Mouse (Mus musculus): Measurements from ENCODE around the gene Capn10. TPM values are rescaled to one million over a fixed set of nuclear protein-coding genes. Genes with fewer than 3 reads are reported as not detected.

The Capn10 gene
- polyA plus RNA-seq, 1 experiment from 2014 or later, result 43.0 TPM

GRCm38 (mm10) chr1:92912286-92912685 is 21.9 kb upstream of the Capn10 start:
- no peak overlapping the region for H3K4me3 ChIP-seq (ENCODE audit: low read depth, low read length)
- no peaks in the 10 kb centered on the region for H3K9me3 ChIP-seq (ENCODE audit: control insufficient read depth, low read length)
- peaks cover 20% of the 10 kb centered on the region for H3K4me1 ChIP-seq (replicated peaks; ENCODE audit: control insufficient read depth, insufficient read depth, low read length)
- no peaks in the 10 kb centered on the region for H3K27me3 ChIP-seq (ENCODE audit: control insufficient read depth, insufficient read depth, low read length)
- no peak for ATAC-seq (replicated peaks; ENCODE audit: low FRiP score)
- WGBS, result 53% methylated on average over 1 of the region's 1 CpGs
- DNase-seq (ENCODE audit: low spot score), result no peak
- H3K36me3 ChIP-seq (ENCODE audit: control insufficient read depth, insufficient read depth, low read length), result no peaks in the 10 kb centered on the region; the same call in 1 of the 2 replicates
- no peak overlapping the region for H3K9ac ChIP-seq (ENCODE audit: low read length)
- no peak overlapping the region for H3K27ac ChIP-seq (ENCODE audit: low read depth, low read length)
- H3K4me2 ChIP-seq (ENCODE audit: low read depth, low read length, severe bottlenecking), result peak overlapping the region; percentile 88

GRCm38 (mm10) chr1:92914239-92914638 is 19.9 kb upstream of the Capn10 start:
- no peak overlapping the region for H3K27ac ChIP-seq (ENCODE audit: low read depth, low read length)
- H3K4me3 ChIP-seq (ENCODE audit: low read depth, low read length), result no peak overlapping the region
- WGBS, result 85% methylated on average over 4 of the region's 4 CpGs
- H3K4me2 ChIP-seq (ENCODE audit: low read depth, low read length, severe bottlenecking), result no peak overlapping the region
- H3K36me3 ChIP-seq (ENCODE audit: control insufficient read depth, insufficient read depth, low read length), result peaks cover 9% of the 10 kb centered on the region
- H3K27me3 ChIP-seq (ENCODE audit: control insufficient read depth, insufficient read depth, low read length), result no peaks in the 10 kb centered on the region
- DNase-seq (ENCODE audit: low spot score) (no peak), ATAC-seq (replicated peaks; ENCODE audit: low FRiP score) (no peak)
- peaks cover 15% of the 10 kb centered on the region for H3K4me1 ChIP-seq (replicated peaks; ENCODE audit: control insufficient read depth, insufficient read depth, low read length)
- no peaks in the 10 kb centered on the region for H3K9me3 ChIP-seq (ENCODE audit: control insufficient read depth, low read length)
- no peak overlapping the region for H3K9ac ChIP-seq (ENCODE audit: low read length)

GRCm38 (mm10) chr1:92914993-92915392 is 19.2 kb upstream of the Capn10 start:
- H3K4me3 ChIP-seq (ENCODE audit: low read depth, low read length), result no peak overlapping the region
- 92% methylated on average over 11 of the region's 11 CpGs for WGBS
- no peak overlapping the region for H3K9ac ChIP-seq (ENCODE audit: low read length)
- H3K27me3 ChIP-seq (ENCODE audit: control insufficient read depth, insufficient read depth, low read length), result no peaks in the 10 kb centered on the region
- peaks cover 14% of the 10 kb centered on the region for H3K36me3 ChIP-seq (ENCODE audit: control insufficient read depth, insufficient read depth, low read length)
- ATAC-seq (replicated peaks; ENCODE audit: low FRiP score) (no peak), DNase-seq (ENCODE audit: low spot score) (no peak)
- no peaks in the 10 kb centered on the region for H3K9me3 ChIP-seq (ENCODE audit: control insufficient read depth, low read length)
- H3K27ac ChIP-seq (ENCODE audit: low read depth, low read length), result no peak overlapping the region
- H3K4me1 ChIP-seq (replicated peaks; ENCODE audit: control insufficient read depth, insufficient read depth, low read length), result peaks cover 11% of the 10 kb centered on the region
- no peak overlapping the region for H3K4me2 ChIP-seq (ENCODE audit: low read depth, low read length, severe bottlenecking)

- H3K27ac ChIP-seq (ENCODE audit: low read depth, low read length), result no peak overlapping the region
- no peak overlapping the region for H3K9ac ChIP-seq (ENCODE audit: low read length)
- DNase-seq (ENCODE audit: low spot score), result no peak
- no peak overlapping the region for H3K4me3 ChIP-seq (ENCODE audit: low read depth, low read length)
- H3K27me3 ChIP-seq (ENCODE audit: control insufficient read depth, insufficient read depth, low read length), result no peaks in the 10 kb centered on the region
- no peaks in the 10 kb centered on the region for H3K9me3 ChIP-seq (ENCODE audit: control insufficient read depth, low read length)
- peaks cover 14% of the 10 kb centered on the region for H3K36me3 ChIP-seq (ENCODE audit: control insufficient read depth, insufficient read depth, low read length)
- H3K4me1 ChIP-seq (replicated peaks; ENCODE audit: control insufficient read depth, insufficient read depth, low read length), result peaks cover 4% of the 10 kb centered on the region
- no peak overlapping the region for H3K4me2 ChIP-seq (ENCODE audit: low read depth, low read length, severe bottlenecking)
- 93% methylated on average over 9 of the region's 9 CpGs for WGBS
- no peak for ATAC-seq (replicated peaks; ENCODE audit: low FRiP score)
These were observed 17.5 kb upstream of the Capn10 start for GRCm38 (mm10) chr1:92916725-92917124.

GRCm38 (mm10) chr1:92919151-92919550 is 15.0 kb upstream of the Capn10 start:
- Histone ChIP-seq H3K36me3 (ENCODE audit: control insufficient read depth, insufficient read depth, low read length) (peaks cover 14% of the 10 kb centered on the region), H3K27me3 (ENCODE audit: control insufficient read depth, insufficient read depth, low read length) (no peaks in the 10 kb centered on the region), H3K9ac (ENCODE audit: low read length) (no peak overlapping the region), H3K4me1 (replicated peaks; ENCODE audit: control insufficient read depth, insufficient read depth, low read length) (no peaks in the 10 kb centered on the region), H3K9me3 (ENCODE audit: control insufficient read depth, low read length) (no peaks in the 10 kb centered on the region), H3K27ac (ENCODE audit: low read depth, low read length) (no peak overlapping the region), H3K4me2 (ENCODE audit: low read depth, low read length, severe bottlenecking) (no peak overlapping the region), H3K4me3 (ENCODE audit: low read depth, low read length) (no peak overlapping the region)
- DNase-seq (ENCODE audit: low spot score) (no peak), ATAC-seq (replicated peaks; ENCODE audit: low FRiP score) (no peak)
- 97% methylated on average over 11 of the region's 11 CpGs for WGBS

GRCm38 (mm10) chr1:92919775-92920174 is 14.4 kb upstream of the Capn10 start:
- Histone ChIP-seq H3K36me3 (ENCODE audit: control insufficient read depth, insufficient read depth, low read length) (peaks cover 14% of the 10 kb centered on the region), H3K9ac (ENCODE audit: low read length) (no peak overlapping the region), H3K9me3 (ENCODE audit: control insufficient read depth, low read length) (no peaks in the 10 kb centered on the region), H3K27me3 (ENCODE audit: control insufficient read depth, insufficient read depth, low read length) (no peaks in the 10 kb centered on the region), H3K4me1 (replicated peaks; ENCODE audit: control insufficient read depth, insufficient read depth, low read length) (no peaks in the 10 kb centered on the region), H3K4me3 (ENCODE audit: low read depth, low read length) (no peak overlapping the region), H3K27ac (ENCODE audit: low read depth, low read length) (no peak overlapping the region), H3K4me2 (ENCODE audit: low read depth, low read length, severe bottlenecking) (no peak overlapping the region)
- DNase-seq (ENCODE audit: low spot score) (no peak), ATAC-seq (replicated peaks; ENCODE audit: low FRiP score) (no peak)
- WGBS, result 90% methylated on average over 12 of the region's 12 CpGs

- Histone ChIP-seq H3K9me3 (ENCODE audit: control insufficient read depth, low read length) (no peaks in the 10 kb centered on the region), H3K27ac (ENCODE audit: low read depth, low read length) (no peak overlapping the region), H3K4me3 (ENCODE audit: low read depth, low read length) (no peak overlapping the region), H3K9ac (ENCODE audit: low read length) (no peak overlapping the region), H3K36me3 (ENCODE audit: control insufficient read depth, insufficient read depth, low read length) (peaks cover 14% of the 10 kb centered on the region), H3K4me1 (replicated peaks; ENCODE audit: control insufficient read depth, insufficient read depth, low read length) (no peaks in the 10 kb centered on the region), H3K4me2 (ENCODE audit: low read depth, low read length, severe bottlenecking) (no peak overlapping the region), H3K27me3 (ENCODE audit: control insufficient read depth, insufficient read depth, low read length) (no peaks in the 10 kb centered on the region)
- DNase-seq (ENCODE audit: low spot score) (no peak), ATAC-seq (replicated peaks; ENCODE audit: low FRiP score) (no peak)
- 87% methylated on average over 7 of the region's 7 CpGs for WGBS
These were observed 13.5 kb upstream of the Capn10 start for GRCm38 (mm10) chr1:92920474-92921200.

- 94% methylated on average over 4 of the region's 4 CpGs for WGBS
- H3K4me1 ChIP-seq (replicated peaks; ENCODE audit: control insufficient read depth, insufficient read depth, low read length), result no peaks in the 10 kb centered on the region
- peaks cover 14% of the 10 kb centered on the region for H3K36me3 ChIP-seq (ENCODE audit: control insufficient read depth, insufficient read depth, low read length)
- no peak overlapping the region for H3K27ac ChIP-seq (ENCODE audit: low read depth, low read length)
- H3K4me3 ChIP-seq (ENCODE audit: low read depth, low read length), result no peak overlapping the region
- no peak for DNase-seq (ENCODE audit: low spot score)
- ATAC-seq (replicated peaks; ENCODE audit: low FRiP score), result no peak
- H3K9me3 ChIP-seq (ENCODE audit: control insufficient read depth, low read length), result no peaks in the 10 kb centered on the region
- H3K4me2 ChIP-seq (ENCODE audit: low read depth, low read length, severe bottlenecking), result no peak overlapping the region
- no peaks in the 10 kb centered on the region for H3K27me3 ChIP-seq (ENCODE audit: control insufficient read depth, insufficient read depth, low read length)
- no peak overlapping the region for H3K9ac ChIP-seq (ENCODE audit: low read length)
These were observed 12.7 kb upstream of the Capn10 start for GRCm38 (mm10) chr1:92921496-92921895.

GRCm38 (mm10) chr1:92930171-92930706 is 3.9 kb upstream of the Capn10 start:
- Histone ChIP-seq H3K4me2 (ENCODE audit: low read depth, low read length, severe bottlenecking) (no peak overlapping the region), H3K27me3 (ENCODE audit: control insufficient read depth, insufficient read depth, low read length) (no peaks in the 10 kb centered on the region), H3K4me1 (replicated peaks; ENCODE audit: control insufficient read depth, insufficient read depth, low read length) (peaks cover 4% of the 10 kb centered on the region; the same call in 1 of the 2 replicates), H3K36me3 (ENCODE audit: control insufficient read depth, insufficient read depth, low read length) (no peaks in the 10 kb centered on the region), H3K27ac (ENCODE audit: low read depth, low read length) (no peak overlapping the region), H3K4me3 (ENCODE audit: low read depth, low read length) (no peak overlapping the region), H3K9me3 (ENCODE audit: control insufficient read depth, low read length) (no peaks in the 10 kb centered on the region), H3K9ac (ENCODE audit: low read length) (no peak overlapping the region)
- 21% methylated on average over 1 of the region's 1 CpGs for WGBS
- ATAC-seq (replicated peaks; ENCODE audit: low FRiP score) (no peak), DNase-seq (ENCODE audit: low spot score) (no peak)
